Mouse (Mus musculus) c-Kit-positive CD71-positive TER-119-negative erythroid progenitor cells, embryonic 14.5 days (primary cell): ENCODE measurements around the gene Grn.
"Not testable (repeated sequence)": the region's sequence is repeated elsewhere in the genome, so short reads cannot be mapped to it uniquely, and the experiment has no call there.

ENCODE experiments used
- DNase-seq: peaks from one replicate; pipeline ENCODE4 v3.0.0-alpha.2; 2013; ENCODE audit warnings: low read depth

Gene Grn

DNA sequence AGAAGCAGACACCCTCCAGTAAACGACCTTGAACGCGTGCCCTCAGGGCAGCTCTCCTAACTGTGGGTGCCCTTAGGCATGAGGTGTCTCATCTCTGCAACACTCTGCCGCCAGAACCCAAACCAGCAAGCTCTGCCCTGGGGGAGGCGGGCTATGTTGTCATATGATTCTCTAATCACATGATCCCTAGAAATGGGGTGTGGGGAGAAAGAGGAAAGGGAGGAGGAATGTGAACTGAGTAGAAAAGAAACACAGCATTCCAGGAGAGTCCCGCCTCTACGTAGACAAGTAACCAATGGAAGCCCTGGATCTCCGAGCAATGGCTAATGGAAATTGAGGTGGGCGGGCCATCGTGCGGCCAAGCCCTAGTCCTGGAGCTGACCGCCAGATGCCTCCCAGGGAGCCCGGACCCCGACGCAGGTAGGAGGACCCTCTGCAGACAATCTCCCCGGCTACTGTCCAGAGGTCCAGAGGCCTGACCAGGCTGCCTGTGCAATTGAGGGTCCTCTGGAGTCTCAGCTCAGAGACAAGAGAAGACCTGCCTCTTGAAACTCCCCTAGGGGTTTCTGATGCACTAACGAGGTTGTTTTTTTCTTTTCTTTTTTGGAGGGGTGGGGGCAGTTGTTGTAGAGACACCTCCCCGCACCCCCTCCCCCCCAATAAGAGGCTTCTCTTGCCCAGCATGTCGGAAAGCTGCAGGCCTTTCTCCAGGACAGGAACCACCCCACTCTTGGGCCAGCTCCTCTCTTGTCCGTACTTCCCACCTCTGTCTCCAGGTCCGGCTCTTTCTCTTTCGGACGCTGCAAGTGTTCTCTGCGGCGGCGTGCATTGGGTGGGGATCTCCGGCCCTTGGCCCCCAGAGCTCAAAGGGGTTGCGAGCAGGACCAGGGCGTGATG, at the start of gene Grn:
Gene Grn, plus strand, starts transcription at position 195 of the 897 bp plus-strand sequence.
- peak; percentile 74 for DNase-seq

DNA sequence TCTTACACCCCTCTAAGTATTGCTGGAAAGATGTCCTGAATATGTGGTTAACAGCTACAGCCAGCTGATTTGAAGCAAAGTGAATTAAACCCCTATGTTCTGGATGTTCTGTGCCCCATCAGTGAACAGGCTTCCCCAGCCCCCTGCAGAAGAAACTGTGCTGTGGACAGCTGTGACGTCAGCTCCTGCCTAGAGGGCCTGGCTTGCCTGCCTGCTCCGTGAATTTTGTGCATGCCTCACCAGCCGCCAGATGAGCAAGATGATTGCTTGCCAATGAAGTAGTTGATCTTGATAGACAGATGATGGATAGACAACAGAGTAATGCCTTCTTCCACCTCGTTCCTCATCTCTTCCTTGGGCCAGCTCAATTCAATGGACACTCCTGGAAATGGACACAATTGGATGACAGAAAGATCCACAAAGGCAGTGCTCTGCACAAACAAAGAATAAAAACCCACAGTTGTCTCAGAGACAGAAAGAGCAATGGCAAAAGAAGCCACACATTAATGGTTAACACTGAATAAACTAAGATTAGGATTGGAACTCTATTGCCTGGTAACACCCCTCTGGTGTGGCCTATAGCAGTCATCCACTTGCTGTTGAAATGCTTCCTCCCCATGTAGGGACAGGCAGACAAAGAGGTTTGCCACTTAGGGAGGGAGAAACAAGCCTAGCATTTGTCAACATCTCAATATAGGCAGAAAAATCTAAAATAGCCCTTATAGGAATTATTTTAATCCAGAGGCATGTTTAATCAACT, 48.6 kb upstream of the Grn start:
- DNase-seq: no peak

DNA sequence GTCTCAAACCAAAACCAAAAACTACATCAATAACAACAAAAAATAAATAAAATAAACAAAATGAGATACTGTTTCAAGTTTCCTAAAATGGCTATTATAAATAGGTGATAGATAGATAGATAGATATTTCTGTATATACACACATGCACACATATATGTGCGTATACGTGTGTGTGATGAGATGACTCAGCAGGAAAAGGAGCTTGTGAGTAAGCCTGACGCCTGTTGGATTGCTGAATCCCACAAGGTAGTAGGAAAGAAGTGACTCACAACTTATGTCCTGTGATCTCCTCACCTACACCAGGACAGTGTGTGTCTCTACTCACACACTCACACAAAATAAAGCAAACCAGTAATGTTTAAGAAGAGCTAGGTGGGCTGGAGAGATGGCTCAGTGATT, 47.3 kb upstream of the Grn start:
- DNase-seq: no peak

DNA sequence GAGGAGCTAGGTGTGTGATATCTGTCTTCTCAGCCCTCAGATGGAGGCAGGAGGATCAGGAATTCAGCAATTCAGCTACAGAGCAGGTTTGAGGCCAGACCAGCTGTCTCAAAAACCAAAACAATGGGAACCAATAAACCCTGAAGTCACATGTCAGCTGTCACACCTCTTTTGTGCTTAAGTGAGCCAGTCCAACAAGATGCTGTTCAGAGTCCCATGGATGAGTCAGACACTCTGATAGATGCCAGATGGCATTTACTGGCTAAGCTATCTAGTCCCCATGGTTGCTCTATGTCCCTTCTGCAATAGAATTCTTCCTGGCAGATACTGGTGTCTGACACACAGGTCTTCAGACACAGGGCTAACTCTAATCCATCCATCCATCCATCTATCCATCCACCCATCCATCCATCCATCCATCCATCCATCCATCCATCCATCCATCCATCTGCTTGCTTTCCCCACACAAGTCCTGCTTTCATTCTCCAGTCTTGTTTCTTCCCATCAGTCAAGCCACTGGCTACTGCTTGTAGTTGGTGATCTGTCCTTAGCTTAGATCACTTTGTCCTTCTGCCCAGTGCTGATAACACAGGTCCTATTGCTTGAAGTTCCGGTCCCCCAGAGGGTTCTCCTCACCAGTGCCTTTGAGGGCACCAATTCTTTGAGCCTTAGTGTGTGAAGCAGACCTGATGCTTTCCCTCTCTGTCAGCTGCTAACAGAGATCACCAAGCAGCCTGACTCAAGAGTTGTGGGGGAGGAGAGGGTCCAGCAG, 46.6 kb upstream of the Grn start:
- no peak for DNase-seq

DNA sequence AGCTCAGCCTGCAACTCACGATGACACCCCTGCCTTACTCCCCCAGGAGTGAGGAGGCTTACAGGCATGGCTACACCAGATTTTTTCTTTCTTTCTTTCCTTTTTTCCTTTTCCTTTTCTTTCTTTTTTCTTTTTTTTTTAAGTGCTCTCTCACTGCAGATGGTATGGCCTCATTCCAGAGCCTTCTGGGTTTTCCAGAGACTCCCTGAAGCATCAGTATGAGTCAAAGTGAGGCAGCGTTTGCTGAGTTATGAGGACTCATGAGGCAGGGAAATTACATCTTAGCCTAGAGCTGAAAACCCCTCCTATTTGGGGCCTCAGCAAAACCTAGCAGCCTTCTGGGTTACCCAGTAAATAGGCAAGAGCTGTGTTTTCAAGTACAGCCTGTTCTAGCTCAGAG, 45.7 kb upstream of the Grn start:
- DNase-seq: no peak

DNA sequence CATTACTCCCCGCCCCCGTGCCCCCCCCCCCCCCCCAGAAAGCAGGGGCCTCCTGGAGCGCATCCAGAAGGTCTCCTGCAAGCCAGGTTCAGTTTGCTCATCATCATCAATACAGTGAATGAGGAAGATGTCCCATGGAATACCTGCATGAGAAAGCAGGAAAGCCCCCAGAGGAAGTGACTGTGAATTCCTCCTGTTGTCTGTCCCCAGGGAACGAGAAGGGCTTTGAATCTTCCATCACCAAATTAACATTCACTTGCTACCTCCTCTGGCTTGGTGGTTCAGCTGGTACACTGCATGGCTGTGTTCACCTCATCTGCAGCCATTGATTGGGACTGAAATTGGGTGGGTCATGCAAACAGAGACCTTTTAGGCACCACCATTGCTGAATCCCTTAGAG, 45.0 kb upstream of the Grn start:
- DNase-seq: no peak

DNA sequence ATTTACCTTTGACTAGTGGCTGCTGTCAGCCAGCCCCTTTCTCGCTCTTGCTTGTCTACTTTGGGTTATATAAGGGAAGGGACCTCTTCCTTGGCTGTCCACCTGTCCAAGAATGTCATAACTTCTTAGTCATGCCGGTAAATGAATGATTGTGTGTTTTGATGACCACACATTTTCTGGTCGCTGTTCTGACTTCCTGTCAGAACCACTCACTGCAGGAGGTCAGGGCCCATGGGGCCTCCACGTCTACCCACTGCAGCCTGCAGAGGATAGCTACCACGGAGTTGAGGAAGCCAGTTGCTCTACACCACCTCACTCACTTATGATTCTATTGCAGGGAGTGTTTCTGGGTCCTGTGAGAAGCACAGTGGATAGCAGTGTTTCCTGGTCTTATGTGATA, 44.0 kb upstream of the Grn start:
- DNase-seq: no peak

DNA sequence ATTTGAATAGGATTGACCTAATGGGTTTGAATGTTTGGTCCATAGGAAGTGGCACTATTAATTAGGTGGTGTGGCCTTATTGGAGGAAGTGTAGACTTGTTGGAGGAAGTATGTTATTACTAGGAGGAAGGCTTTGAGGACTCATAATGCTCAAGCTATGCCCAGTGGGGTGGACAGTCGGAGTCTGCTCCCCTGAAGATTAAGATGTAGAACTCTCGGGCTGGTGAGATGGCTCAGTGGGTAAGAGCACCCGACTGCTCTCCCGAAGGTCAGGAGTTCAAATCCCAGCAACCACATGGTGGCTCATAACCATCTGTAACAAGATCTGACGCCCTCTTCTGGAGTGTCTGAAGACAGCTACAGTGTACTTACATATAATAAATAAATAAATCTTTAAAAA, 40.7 kb upstream of the Grn start:
- DNase-seq: not testable (repeated sequence)

DNA sequence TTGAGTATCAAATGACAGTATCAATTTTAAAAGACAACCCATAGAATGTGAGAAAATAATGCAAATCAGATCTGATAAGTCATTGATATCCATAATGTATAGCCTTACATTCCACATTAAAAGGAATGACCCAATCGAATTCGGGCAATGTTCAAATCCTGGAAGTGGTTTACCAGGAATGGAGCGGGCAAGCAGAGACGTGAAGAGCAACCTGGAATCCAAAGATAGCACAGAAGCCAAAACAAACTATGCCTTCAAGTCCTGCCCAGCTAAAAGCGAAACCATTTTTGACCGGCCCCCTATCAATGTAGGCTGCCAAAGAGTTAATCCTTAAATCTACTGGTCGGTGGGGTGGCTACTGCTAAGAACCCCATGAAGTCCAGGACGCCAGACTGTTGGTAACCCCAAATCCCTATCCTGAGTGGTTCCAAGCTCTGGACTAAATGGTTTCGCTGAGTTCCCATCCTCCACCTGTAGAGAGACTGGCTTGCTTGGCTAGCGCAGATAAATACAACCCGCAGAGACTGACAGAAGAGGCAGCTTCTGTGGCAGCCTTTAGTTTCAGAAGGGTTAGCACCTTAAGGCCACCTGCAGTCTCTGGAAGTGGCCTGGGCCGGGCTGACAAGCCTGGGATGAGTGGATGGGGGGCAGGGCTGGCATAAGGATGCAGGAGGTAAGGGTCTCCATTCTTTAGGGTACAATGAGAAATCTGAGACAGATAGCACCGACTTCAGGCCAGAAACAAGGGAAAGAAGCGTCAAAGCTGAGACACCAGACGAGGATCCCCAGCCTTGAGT, 37.5 kb upstream of the Grn start:
- DNase-seq: no peak

DNA sequence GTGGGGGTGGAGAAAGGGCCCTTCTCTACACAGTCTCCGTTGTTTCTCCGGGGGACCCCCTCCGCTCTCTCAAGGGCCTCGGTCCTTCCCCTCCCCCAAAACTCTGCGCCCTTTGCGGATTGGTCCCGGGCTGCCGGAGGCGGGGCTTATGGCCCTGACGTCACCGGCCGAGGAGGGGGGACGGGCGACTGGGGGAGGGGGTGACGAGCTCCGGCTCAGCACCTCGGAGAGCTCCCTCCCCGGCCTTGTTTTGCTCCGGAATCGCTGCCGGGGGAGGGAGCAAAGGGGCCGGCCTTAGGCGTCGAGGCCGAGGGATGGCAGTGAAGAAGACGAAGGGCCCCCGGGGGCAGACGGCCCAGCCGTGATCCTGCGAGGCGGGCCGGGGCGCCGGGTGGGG, 36.9 kb upstream of the Grn start, which contains the start of gene Rundc3a:
Gene Rundc3a, plus strand, starts transcription at position 166 of the 397 bp plus-strand sequence.
- peak; percentile 53 for DNase-seq

DNA sequence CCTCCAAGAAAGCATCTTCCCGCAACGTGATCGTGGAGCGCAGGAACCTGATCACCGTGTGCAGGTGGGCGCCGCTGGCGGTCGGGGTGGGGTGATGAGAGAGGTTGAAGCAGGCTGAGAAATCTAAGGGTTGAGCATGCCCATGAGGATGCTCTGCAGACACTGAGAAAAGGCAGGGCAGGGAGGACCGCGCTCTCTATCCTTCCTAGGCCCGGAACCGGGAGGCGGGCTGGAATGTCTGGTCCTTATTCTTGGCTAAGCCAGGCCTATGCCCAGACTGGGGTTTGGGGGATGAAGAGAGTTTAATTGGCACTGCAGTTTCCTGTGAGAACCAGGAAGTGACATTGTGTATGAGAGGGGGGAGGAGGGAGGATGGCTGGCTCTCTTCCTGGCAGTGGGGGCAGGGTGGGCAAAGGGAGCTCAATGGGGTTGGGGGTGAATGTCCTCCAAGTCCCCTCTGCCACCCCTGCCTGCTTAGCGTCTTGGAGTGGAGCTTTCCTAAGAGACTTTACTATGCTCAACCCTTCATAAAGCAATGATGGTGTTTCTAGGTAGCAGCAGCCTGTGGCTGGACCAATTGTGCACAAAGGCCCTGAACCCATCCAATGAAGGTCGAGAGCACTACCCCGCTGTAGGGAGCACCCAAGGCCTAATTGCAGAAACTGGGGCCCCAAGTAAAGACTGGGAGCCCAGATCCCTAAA, 36.2 kb upstream of the Grn start:
- DNase-seq: no peak

DNA sequence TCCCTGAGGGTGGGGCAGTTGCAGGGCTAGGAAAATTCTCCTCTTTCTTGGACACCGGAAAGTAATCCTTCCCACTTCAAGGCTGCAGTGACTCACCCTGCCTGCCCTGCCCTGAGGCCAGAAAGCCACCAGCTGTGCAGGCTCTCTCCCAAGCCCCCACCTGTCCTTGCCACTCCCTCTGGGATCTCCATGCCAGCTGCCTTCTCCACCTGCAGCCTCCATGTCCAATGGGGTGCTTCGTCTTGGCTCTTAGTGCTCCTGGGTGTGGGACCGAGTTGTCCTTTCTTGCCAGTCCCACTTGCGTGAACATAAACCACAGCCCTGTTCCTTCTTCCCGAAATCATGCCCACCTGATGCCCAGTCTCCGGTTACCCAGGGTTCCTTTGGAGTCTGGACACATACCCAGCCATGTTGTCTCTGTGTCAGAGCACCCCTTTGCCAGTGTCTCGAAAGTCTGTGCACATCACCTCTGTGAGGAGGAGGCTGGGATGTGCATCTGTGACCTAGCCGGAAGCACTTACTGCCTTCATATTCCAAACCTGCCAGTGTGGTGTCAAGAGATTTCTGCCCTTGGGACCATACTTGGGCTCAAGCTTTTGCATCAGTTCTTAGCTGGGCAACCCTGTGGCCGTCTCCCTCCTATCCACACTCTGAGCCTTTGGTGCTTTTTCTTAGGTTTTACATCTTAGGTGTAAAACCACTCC, 35.5 kb upstream of the Grn start:
- DNase-seq: no peak

DNA sequence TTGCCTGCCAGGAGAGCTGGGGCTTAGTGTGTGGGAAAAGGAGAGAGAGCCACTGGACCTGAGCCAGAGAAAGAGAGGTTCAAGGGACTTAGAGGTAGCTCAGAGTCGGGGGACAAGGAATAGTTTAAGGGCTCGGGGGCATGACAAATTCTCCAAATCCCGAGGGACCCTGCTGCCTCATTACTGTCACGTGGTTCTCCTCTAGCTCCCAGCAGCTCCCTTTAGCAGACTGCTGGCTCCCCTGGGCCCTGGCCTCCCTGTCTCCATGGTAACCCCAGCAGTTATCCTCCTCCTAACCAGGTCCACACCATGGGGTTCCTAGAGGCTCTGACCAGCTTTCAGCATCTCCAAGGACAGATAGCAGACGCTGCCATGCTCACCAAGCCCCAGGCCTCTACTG, 34.9 kb upstream of the Grn start:
- no peak for DNase-seq

DNA sequence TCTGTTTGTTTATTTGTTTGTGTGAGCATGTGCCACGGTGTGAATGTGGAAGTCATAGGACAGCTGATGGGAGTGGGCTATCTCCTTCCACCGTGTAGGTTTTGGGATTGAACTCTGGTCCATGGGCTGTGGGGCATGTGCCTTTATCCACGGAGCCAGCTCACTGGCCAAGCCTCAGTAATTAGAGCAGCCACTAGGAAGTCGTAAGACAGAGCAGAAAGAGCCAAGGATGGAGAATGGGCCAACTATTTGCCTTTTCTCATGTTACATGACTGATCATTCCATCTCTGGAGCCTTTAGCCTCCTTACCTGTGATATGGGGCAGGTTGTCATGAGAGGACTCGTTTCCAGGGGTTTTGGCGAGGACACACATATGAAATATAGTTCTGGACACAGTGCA, 33.9 kb upstream of the Grn start:
- DNase-seq: no peak

DNA sequence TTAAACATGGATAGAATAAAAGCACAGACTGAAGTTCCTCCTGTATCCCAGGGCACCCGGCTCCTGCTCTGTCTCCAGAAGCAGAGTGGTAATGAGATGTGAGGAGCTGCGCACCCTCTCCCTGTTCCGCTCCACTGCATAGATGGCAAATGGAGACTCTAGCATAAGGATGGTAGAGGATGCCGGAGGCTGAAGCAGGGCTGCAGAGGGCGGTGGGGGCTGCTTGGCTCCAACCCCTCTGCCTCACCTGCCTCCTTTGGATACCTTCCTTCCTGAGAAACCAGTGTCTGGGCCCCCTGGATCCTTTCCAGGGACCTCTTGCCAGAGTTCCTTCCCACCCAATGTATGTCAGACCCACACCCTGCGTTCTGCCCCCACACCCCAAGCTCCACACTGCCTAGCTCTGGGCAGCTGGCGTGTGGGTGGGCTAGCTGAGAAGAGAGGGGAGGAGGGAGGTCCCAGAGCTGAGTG, 33.4 kb upstream of the Grn start:
- DNase-seq: no peak

DNA sequence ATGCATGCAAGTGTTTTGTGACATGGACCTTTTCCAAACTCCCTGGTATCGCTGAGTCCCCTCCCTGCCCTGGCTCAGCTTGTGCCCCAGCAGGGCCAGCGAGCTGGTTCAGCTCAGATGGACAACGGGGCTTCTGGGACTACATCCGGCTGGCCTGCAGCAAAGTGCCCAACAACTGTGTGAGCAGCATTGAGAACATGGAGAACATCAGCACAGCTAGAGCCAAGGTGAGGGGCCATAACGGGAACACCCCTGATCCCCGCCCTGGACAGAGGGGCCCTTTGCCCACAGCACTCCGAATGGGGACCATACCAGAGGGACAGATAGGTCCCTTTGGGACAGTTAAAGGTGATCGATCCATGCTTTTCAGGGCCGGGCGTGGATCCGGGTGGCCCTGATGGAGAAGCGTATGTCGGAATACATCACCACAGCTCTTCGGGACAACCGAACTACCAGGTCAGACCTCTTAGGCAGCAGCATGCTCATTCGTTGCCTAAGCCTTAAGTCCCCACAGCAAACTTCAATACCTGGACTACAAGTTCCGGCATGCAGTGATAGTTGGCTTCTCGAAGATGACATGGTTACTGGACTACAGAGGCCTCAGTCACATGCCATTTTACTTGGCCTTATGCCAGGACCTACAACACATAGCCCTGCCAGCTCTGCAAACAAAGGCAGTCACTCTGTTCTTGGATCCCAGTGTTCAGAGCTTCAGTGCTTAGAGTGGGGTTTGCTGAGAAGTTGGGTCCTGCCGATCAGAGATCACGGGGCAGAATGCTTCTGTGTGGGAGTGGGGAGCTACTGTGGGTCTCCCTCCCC, 31.9 kb upstream of the Grn start:
- no peak for DNase-seq

DNA sequence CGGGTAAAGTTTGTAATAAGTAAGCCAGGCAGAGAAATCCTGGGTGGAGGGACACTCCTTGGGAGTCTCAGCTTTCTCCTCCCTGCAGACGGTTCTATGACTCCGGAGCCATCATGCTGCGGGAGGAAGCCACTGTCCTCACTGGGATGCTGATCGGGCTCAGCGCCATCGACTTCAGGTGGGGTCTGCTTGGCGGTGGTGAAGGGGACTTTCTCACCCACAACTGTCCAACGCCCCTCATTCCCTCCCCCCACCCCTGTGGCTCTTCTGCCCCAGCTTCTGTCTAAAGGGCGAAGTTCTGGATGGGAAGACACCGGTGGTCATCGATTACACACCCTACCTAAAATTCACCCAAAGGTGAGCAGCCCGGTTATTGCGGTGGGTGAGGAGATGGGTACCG, 31.0 kb upstream of the Grn start:
- no peak for DNase-seq

DNA sequence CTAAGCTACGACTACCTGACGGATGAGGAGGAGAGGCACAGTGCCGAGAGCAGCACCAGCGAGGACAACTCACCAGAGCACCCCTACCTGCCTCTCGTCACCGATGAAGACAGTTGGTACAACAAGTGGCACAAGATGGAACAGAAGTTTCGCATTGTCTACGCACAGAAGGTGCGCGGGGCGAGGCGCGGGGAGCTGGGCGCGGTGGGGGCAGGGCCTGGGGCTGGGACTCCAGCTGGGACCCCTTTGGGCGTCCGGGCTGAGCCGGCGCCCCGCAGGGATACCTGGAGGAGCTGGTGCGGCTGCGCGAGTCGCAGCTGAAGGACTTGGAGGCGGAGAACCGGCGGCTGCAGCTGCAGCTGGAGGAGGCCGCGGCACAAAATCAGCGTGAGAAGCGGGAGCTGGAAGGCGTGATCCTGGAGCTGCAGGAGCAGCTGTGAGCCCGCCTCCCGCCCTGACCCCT, 30.5 kb upstream of the Grn start:
- no peak for DNase-seq

DNA sequence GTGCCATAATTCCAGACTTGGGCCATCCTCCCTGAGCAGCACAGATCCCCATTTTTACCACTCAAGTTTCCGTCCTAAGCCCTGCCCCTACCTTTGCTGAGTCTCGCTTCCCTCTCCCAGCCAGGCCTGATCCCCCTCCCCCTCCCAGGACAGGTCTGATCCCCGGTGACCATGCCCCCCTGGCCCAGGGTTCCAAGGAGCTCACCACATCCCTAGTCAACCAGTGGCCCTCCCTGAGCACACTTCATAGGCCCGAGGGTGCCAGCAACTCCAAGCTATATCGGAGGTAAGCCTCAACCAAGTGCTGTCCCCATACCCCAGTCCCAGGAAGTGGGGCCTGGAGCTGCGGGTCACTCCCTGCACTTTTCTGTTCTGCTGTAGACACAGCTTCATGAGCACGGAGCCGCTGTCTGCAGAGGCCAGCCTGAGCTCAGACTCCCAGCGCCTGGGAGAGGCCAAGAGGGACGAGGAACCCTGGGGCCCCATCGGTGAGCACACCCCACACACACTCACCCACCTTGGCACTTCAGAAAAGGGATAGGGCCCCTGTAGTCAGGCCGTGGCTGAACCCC, 29.5 kb upstream of the Grn start:
- no peak for DNase-seq
